Mouse (Mus musculus): ENCODE measurements at regions not wholly inside any gene's neighbourhood (a gene's known extent, or its start where the extent isn't known, plus 50 kb on each side); places are given as distances from the start of the nearest gene placed in this dataset.

- DNase-seq (ENCODE audit: low spot score): no peak
Observed at GRCm38 (mm10) chr11:19747973-19748559, 176.1 kb upstream of the Spred2 start.

- DNase-seq (ENCODE audit: low spot score): no peak
Observed at GRCm38 (mm10) chr11:19758892-19759291, 165.3 kb upstream of the Spred2 start.

DNA sequence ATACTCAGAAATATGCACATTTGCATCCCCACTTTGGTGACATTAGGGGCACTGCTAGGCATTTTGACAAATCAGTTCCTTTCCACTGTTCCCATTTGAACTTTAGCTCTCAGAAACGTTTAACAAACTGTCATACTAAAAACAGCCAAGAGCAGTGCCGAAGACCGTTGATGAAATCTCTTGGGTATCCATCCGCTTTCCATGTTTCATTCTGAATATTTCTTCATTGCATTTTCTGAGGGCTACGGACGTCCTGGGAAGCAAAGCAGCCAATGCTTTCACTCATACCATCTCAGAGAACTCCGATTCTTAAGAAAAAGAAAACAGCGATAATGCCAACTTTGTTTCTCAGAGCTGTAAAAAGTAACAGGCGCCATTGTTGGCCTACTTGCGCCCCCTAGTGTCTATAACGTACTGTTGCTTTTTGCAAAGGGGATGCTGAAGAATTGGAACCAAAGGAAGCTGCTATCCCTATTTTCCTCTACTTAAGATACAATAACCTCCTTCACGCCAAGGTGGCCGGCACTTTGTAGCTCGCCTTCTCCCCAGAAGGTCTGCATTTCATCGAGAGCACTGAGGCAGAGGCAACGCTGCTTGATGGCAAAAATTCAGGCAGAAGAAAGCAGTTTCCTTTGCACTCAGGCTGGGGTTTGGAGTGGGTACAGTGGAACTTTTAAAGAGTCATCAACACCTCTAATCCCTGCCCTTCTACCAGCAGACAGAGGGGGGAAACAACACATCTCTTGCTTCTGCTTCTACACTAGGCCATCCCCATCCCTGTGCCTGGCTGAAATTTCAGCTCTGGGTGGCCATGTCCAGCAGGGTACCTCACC is 163.1 kb upstream of the Spred2 start:
- peak; percentile 71 for DNase-seq (ENCODE audit: low spot score)

- DNase-seq (ENCODE audit: low spot score): no peak
Observed at GRCm38 (mm10) chr11:19761694-19761976, 162.5 kb upstream of the Spred2 start.

GRCm38 (mm10) chr11:19767316-19767715 is 156.9 kb upstream of the Spred2 start:
- no peak for DNase-seq (ENCODE audit: low spot score)

DNA sequence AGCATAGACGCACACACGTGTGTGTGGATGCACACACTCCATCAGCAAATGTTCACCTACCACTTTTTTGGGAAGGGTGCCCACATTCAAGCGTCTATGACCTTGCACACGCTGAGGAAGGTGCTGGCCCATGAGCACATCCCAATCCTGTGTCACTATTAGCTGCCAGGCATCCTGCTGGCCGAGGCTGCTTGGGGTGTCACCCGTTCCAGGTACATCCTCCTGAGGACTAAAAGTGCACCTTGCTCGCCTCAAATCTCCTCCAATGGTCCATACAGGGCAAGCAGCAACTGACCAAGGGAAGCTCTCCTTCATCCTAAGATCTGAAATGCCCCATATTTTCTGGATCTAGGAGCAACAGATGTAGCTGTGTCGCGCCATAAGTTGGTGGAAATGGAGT is 156.3 kb upstream of the Spred2 start:
- no peak for DNase-seq (ENCODE audit: low spot score)

- DNase-seq (ENCODE audit: low spot score): no peak
Observed at GRCm38 (mm10) chr11:19768962-19769361, 155.2 kb upstream of the Spred2 start.

DNA sequence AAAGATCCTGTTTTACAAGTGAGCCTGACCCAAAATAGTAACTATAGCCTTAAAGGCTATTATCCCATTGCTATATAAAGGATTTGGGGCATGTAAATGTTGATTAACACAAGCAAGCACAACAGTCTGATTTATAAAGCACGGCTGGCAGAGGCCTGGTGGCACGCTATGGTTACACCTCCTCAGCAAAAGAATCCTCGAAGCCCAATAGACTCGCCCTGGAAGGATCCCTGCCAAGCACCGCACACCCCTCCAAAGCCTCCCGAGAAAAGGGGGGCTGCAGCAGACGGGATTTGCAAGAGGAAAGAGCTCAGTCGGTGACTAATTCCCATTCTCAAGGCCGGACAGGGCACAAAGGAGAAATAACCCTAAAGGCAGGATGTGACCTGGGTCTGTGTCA is 150.2 kb upstream of the Spred2 start:
- DNase-seq (ENCODE audit: low spot score): no peak

- no peak for DNase-seq (ENCODE audit: low spot score)
Observed at GRCm38 (mm10) chr11:19775741-19776140, 148.4 kb upstream of the Spred2 start.

DNA sequence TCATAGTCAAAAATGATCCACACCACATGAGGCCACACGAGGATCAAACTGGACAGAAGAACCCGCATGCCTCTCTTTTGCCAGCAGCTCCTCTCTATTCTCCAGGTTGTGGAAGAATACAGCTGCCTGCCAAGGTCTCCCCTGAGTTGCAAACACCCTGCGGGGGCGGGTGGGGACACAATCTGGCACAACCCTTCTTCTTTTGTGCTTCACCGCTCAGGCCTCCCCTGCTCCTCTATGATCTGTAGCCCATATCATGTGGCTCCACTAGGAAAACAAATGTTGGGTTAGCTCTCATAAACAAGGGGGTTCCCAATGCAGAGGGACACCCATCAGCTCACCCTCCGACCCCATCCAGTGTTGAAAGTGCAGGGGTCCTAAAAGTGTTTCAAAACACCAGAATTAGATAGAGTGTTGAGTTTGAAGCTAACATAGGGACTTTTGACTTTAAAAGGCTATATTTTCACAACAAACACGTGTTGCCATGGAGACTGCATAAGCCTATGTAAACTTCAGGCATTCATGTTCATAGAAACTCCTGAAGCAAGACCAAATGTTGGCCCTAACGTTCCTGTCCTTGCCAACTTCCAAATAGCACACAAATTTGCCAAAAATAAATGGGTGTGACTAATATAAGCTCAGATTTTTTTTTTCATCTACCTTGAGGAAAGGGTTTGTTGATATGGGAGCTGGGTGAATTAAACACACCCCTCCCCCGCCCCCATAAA is 147.5 kb upstream of the Spred2 start:
- DNase-seq (ENCODE audit: low spot score): no peak

- DNase-seq (ENCODE audit: low spot score): no peak
Observed at GRCm38 (mm10) chr11:19778191-19778590, 146.0 kb upstream of the Spred2 start.

DNA sequence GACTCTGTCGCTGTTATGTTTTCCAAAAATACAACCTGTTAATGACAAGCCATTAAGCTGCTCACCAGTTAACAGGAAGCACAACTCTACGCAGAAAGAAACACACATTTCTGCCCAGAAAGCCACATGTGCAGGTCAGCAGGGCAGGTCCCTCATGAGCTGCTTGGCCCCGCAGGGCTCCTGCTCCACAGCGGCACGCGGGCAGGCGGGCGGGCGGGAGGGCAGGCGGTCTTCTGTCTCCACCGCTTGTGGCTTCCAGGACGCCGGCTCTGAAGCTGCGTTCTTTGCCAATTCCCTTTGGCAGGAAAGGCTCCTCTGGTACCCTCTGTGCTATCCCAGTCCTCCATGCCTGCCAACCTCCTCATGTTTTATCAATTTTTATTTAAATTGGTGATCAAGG is 139.1 kb upstream of the Spred2 start:
- DNase-seq (ENCODE audit: low spot score): no peak

- no peak for DNase-seq (ENCODE audit: low spot score)
Observed at GRCm38 (mm10) chr11:19796950-19797670, 127.1 kb upstream of the Spred2 start.

- DNase-seq (ENCODE audit: low spot score): no peak
Observed at GRCm38 (mm10) chr11:19809359-19809758, 114.8 kb upstream of the Spred2 start.

DNA sequence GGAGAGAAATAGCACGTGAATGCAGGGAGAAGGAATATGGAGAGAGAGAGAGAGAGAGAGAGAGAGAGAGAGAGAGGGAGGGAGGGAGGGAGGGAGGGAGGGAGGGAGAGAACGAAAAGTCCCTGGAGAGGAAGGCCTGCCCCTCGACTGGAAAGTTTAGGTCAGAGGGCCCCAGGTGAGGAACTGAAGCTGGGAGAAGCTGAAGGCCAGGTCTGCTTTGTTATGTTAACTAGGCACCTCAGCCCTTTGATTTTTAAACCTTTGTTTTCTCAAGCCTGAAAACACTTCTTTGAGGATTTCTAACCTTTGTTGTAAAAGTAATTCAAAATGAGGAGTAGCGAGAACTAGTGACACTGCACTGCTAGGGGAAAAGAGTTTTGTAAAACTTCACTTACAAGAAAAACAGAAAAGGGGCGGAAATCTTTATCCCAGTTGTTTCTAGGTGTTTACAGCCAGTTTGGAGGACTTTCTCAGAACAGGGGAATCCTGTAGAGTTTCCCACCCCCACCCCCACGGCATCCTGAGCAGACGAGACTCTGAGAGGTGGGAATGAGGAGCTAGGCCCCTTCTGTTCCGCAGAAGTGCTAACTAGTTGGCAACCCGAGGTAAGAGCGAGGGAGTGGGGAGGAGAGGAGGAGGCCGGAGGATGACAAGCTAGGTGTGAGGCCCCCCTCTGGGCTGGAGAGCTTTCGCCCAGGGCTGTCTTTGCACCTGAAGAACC is 112.7 kb upstream of the Spred2 start:
- no peak for DNase-seq (ENCODE audit: low spot score)

- no peak for DNase-seq (ENCODE audit: low spot score)
Observed at GRCm38 (mm10) chr11:19811992-19812690, 112.0 kb upstream of the Spred2 start.

DNA sequence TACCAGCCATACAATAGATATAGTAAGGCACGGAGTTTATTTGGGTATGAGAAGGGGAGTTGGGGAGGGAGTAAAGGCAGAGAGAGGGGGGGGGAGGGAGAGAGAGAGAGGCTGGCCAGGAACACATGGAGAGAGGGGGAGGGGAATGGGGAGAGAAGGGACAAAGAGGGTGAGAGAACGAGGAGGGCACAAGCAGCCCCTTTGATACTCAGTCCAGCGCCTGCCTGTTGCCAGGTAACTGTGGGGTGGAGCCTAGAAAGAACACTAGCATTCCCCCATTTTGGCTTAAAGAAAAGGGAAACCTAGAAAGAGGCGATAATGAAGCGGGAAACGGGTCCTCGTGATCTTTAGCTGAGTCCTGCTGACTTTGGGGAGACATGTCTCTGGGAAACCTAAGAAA is 110.6 kb upstream of the Spred2 start:
- no peak for DNase-seq (ENCODE audit: low spot score)

GRCm38 (mm10) chr11:19822991-19823390 is 101.2 kb upstream of the Spred2 start:
- DNase-seq (ENCODE audit: low spot score): no peak

GRCm38 (mm10) chr11:19823461-19823895 is 100.7 kb upstream of the Spred2 start:
- peak; percentile 72 for DNase-seq (ENCODE audit: low spot score)

GRCm38 (mm10) chr11:19826481-19827185 is 97.5 kb upstream of the Spred2 start:
- DNase-seq (ENCODE audit: low spot score): no peak

DNA sequence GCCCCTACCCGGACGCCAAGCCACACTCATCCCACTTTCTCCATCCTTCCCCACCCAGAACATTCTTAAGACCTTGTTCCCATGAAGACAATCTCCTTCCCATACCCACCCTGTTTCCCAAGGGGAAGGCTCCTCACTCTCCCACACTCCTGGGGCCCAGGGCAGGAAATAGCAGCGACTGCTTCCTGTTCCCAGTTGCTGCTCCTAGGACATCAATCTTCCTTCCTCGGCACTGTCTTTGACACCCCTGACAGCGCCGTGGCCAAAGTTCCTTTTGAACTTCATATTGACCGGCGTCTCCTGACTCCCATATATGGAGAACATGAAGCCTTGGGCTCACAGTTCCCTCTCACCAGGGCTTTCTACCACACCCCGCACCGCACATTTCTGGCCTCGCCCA is 96.2 kb upstream of the Spred2 start:
- DNase-seq (ENCODE audit: low spot score): no peak

All from layer of hippocampus, adult 11-12 months (tissue).